Mouse (Mus musculus): Measurements from ENCODE around the gene Gm21518.
"Not testable (repeated sequence)": the region's sequence is repeated elsewhere in the genome, so short reads cannot be mapped to it uniquely, and the experiment has no call there.

The Gm21518 gene

GRCm38 (mm10) chrY:62190566-62190965 is at the start of gene Gm21518:
Gene Gm21518, plus strand, starts transcription at chrY:62190866.
- DNase-seq (ENCODE audit: low read depth, low spot score) = not testable (repeated sequence)

All from retina, adult 2 months (tissue).